Mouse (Mus musculus): ENCODE results near the gene Adcy10. TPM values are rescaled to one million over a fixed set of nuclear protein-coding genes. Genes with fewer than 3 reads are reported as not detected.
A peak's percentile ranks its signal among the peaks of the same experiment; 100 is the strongest.

The Adcy10 gene
- polyA plus RNA-seq, 1 experiment from 2014 or later = not detected

DNA sequence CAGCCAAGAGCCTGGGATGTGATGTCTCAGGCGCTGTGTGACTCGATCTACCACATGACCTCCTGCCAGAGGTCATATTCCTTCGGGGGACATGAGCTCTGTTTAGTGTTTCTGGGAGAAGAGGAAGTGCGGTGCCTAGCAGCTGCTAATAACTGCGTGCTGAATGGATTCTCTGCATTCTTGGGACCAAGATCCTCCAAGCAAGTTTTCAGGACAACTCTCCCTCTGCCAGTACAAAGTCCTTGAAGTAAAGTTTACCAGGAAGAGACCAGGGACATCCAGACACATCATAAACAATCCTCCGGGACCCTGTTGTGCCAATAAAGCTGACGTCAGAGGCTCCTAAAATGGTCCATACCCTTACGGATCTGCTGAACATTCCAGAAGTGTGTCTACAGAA lies 102.9 kb downstream of the Adcy10 start:
- peaks cover 24% of the 10 kb centered on the region for H3K36me3 ChIP-seq (ENCODE audit: insufficient read depth)
- peaks cover 24% of the 10 kb centered on the region for H3K4me1 ChIP-seq (ENCODE audit: insufficient read depth)
- TF ChIP-seq CTCF (IDR thresholded peaks at IDR 0.05; ENCODE audit: low read depth) = no peak
- no peak overlapping the region for H3K4me3 ChIP-seq (ENCODE audit: low read depth, low read length)
- no peak overlapping the region for H3K9ac ChIP-seq
- peak overlapping the region; percentile 72 for H3K27ac ChIP-seq (ENCODE audit: low read depth)
- WGBS = 25% methylated on average over 8 of the region's 8 CpGs
- H3K4me2 ChIP-seq = no peak overlapping the region
- DNase-seq (peak; percentile 64), ATAC-seq (ENCODE audit: insufficient read depth) (0 out of 2 replicates have a peak, but pooled peaks have one; percentile 2)
- no peaks in the 10 kb centered on the region for H3K27me3 ChIP-seq (ENCODE audit: insufficient read depth, low read length)
- no peaks in the 10 kb centered on the region for H3K9me3 ChIP-seq (ENCODE audit: low read depth, low read length)

DNA sequence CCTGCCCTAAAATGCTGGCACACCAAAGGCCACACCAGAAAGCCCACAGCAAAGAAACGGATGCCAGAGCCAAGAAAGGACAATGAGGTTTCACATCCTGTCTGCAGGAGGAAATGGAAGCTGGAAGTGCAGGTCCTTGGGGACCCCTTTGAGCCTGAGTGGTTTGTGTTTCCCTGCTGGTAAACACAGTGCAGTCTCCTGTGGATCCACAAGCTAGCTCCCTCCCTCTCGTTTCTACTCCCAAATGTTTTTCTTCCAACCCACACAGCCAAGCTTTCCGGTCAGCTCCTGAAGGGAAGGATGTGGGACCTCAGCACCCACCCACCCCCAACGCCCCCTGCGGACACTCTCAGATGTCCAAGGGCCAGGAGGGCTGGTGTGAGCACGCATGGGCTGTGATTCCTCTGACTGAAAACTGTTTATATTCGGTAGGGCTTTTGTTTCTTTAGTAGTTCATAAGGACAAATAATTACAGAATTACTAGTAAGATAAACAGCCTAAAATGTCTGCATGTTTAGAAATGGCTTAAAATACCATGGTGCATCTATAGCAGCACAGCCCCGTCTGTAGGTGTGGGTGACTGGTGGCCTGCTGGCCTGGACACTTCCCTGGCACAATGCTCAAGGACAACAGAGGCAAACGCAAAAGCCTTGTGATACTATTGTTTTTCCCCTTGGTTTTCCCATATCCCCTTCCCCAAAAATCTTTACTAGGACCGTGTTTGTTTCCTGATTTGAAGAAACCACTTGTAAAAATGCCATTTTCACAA lies 104.5 kb downstream of the Adcy10 start:
- Histone ChIP-seq H3K4me3 (ENCODE audit: low read depth, low read length) (no peak overlapping the region), H3K9ac (0 out of 2 replicates have a peak overlapping the region, but pooled peaks have one; percentile 1), H3K9me3 (ENCODE audit: low read depth, low read length) (no peaks in the 10 kb centered on the region), H3K4me1 (ENCODE audit: insufficient read depth) (peaks cover 24% of the 10 kb centered on the region), H3K27ac (ENCODE audit: low read depth) (peak overlapping the region; percentile 72), H3K36me3 (ENCODE audit: insufficient read depth) (peaks cover 41% of the 10 kb centered on the region), H3K4me2 (peak overlapping the region; percentile 2), H3K27me3 (ENCODE audit: insufficient read depth, low read length) (no peaks in the 10 kb centered on the region)
- ATAC-seq (ENCODE audit: insufficient read depth) (peak; percentile 91), DNase-seq (peak; percentile 80)
- TF ChIP-seq CTCF (IDR thresholded peaks at IDR 0.05; ENCODE audit: low read depth) = peak; percentile 23; the same call in 1 of the 2 replicates
- 16% methylated on average over 10 of the region's 10 CpGs for WGBS

DNA sequence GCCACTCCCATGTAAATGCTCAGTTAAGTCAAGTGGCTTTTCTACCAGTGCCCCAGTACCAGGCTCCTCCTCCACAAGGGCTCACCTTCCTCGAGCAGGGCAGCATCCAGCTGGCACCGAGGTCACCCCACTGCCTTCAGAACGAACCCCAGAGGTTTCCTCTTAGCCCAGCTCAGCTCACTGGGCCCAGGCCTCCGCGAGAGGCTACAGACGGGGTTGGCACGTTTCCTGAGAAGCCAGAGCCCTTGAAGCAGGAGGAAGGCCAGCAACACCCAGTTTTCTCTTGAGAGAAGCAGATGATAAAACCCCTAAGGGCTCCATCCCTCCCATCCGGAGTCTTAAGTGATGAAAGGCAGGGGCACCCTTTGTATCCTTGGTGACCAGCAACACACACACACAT lies 105.8 kb downstream of the Adcy10 start:
- Histone ChIP-seq H3K4me3 (ENCODE audit: low read depth, low read length) (no peak overlapping the region), H3K27me3 (ENCODE audit: insufficient read depth, low read length) (no peaks in the 10 kb centered on the region), H3K9ac (no peak overlapping the region), H3K27ac (ENCODE audit: low read depth) (peak overlapping the region; percentile 72), H3K36me3 (ENCODE audit: insufficient read depth) (peaks cover 51% of the 10 kb centered on the region), H3K4me1 (ENCODE audit: insufficient read depth) (peaks cover 19% of the 10 kb centered on the region), H3K9me3 (ENCODE audit: low read depth, low read length) (no peaks in the 10 kb centered on the region), H3K4me2 (no peak overlapping the region)
- no peak for TF ChIP-seq CTCF (IDR thresholded peaks at IDR 0.05; ENCODE audit: low read depth)
- DNase-seq (no peak), ATAC-seq (ENCODE audit: insufficient read depth) (no peak)
- WGBS = 62% methylated on average over 8 of the region's 8 CpGs

- no peak overlapping the region for H3K4me3 ChIP-seq (ENCODE audit: low read depth, low read length)
- peaks cover 62% of the 10 kb centered on the region for H3K36me3 ChIP-seq (ENCODE audit: insufficient read depth)
- no peaks in the 10 kb centered on the region for H3K9me3 ChIP-seq (ENCODE audit: low read depth, low read length)
- TF ChIP-seq CTCF (IDR thresholded peaks at IDR 0.05; ENCODE audit: low read depth) = no peak
- 77% methylated on average over 14 of the region's 14 CpGs for WGBS
- H3K27ac ChIP-seq (ENCODE audit: low read depth) = peak overlapping the region; percentile 30; the same call in 1 of the 2 replicates
- no peak for ATAC-seq (ENCODE audit: insufficient read depth)
- no peak for DNase-seq
- peaks cover 19% of the 10 kb centered on the region for H3K4me1 ChIP-seq (ENCODE audit: insufficient read depth)
- no peak overlapping the region for H3K9ac ChIP-seq
- no peak overlapping the region for H3K4me2 ChIP-seq
- no peaks in the 10 kb centered on the region for H3K27me3 ChIP-seq (ENCODE audit: insufficient read depth, low read length)
Measured at GRCm38 (mm10) chr1:165592295-165593082, 107.5 kb downstream of the Adcy10 start.

- TF ChIP-seq CTCF (IDR thresholded peaks at IDR 0.05; ENCODE audit: low read depth) = no peak
- no peak overlapping the region for H3K27ac ChIP-seq (ENCODE audit: low read depth)
- H3K4me2 ChIP-seq = no peak overlapping the region
- DNase-seq = no peak
- no peak overlapping the region for H3K9ac ChIP-seq
- no peak for ATAC-seq (ENCODE audit: insufficient read depth)
- no peaks in the 10 kb centered on the region for H3K9me3 ChIP-seq (ENCODE audit: low read depth, low read length)
- 56% methylated on average over 15 of the region's 15 CpGs for WGBS
- H3K36me3 ChIP-seq (ENCODE audit: insufficient read depth) = peaks cover 82% of the 10 kb centered on the region
- H3K27me3 ChIP-seq (ENCODE audit: insufficient read depth, low read length) = no peaks in the 10 kb centered on the region
- H3K4me1 ChIP-seq (ENCODE audit: insufficient read depth) = peaks cover 4% of the 10 kb centered on the region; the same call in 1 of the 2 replicates
- no peak overlapping the region for H3K4me3 ChIP-seq (ENCODE audit: low read depth, low read length)
Measured at GRCm38 (mm10) chr1:165594699-165595421, 109.9 kb downstream of the Adcy10 start.

GRCm38 (mm10) chr1:165601775-165602280 lies 116.8 kb downstream of the Adcy10 start:
- H3K4me3 ChIP-seq (ENCODE audit: low read depth, low read length) = no peak overlapping the region
- ATAC-seq (ENCODE audit: insufficient read depth) = no peak
- no peak for TF ChIP-seq CTCF (IDR thresholded peaks at IDR 0.05; ENCODE audit: low read depth)
- no peak overlapping the region for H3K9ac ChIP-seq
- DNase-seq = no peak
- no peak overlapping the region for H3K4me2 ChIP-seq
- peaks cover 84% of the 10 kb centered on the region for H3K36me3 ChIP-seq (ENCODE audit: insufficient read depth)
- no peaks in the 10 kb centered on the region for H3K9me3 ChIP-seq (ENCODE audit: low read depth, low read length)
- no peaks in the 10 kb centered on the region for H3K27me3 ChIP-seq (ENCODE audit: insufficient read depth, low read length)
- no peaks in the 10 kb centered on the region for H3K4me1 ChIP-seq (ENCODE audit: insufficient read depth)
- H3K27ac ChIP-seq (ENCODE audit: low read depth) = no peak overlapping the region
- WGBS = 80% methylated on average over 10 of the region's 10 CpGs
